Mouse (Mus musculus): ENCODE results near the gene Cldn12.

The Cldn12 gene

DNA sequence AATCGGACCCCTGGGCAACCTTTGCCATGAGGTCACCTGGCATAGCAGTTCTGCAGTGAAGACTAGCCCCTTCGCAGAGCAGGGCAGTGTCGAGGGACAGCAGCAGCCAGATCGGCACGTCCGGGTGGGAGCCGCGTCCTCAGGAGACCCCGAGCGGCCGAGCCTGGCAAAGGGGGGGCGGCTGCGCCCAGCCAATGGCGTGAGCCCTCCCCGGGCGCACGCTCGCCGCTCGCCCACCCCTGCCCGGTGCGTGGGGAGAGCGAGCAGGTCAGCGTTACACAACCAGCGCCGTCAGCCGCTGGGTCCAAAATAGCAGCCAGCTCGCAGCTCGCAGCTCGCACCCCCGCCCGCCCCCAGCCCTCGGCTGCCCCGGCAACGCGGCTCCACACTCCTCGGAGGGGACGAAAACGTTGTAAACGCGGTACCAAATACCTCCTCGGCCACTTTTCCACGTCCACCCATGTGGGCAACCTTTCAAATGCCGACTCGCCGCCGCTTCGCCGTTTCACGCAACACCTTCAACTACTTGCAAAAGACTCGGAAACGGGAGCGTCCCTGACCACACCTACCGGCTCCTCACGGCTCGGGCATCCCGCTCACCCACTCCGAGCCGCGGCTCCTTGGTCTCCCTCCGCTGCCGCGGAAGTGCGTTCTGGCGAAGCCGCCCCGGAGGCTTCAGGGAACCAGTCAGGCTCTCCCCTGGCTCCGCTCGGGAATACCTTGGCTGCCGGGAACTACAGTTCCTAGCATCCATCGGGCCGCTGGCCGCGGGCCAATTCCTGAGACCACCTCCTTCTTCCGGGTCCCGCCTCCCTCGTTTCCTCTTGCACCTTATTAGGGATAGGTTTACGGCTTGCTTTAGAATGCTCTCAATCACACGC is at the start of gene Cldn12:
Gene Cldn12, minus strand, starts transcription at position 763 of the 881 bp plus-strand sequence.
- DNase-seq = peak; percentile 66

DNA sequence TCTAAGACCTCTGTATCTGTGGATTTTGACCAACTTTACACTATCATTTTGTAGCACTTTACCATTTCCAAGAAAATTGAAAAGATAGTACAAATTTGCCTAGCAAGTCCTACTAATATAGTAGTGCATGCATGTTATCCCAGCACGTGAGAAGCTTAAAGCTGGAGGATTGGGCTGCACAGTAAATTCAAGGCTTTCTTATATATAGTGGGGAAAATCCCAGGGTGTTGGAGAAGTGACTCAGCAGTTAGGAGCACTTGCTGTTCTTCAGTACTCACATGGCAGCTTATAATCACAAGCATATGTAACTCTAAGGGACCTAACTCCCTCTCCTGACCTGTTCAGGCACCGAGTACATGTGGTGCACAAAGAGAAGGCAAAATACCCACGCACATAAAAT is 47.7 kb upstream of the Cldn12 start:
- no peak for DNase-seq

DNA sequence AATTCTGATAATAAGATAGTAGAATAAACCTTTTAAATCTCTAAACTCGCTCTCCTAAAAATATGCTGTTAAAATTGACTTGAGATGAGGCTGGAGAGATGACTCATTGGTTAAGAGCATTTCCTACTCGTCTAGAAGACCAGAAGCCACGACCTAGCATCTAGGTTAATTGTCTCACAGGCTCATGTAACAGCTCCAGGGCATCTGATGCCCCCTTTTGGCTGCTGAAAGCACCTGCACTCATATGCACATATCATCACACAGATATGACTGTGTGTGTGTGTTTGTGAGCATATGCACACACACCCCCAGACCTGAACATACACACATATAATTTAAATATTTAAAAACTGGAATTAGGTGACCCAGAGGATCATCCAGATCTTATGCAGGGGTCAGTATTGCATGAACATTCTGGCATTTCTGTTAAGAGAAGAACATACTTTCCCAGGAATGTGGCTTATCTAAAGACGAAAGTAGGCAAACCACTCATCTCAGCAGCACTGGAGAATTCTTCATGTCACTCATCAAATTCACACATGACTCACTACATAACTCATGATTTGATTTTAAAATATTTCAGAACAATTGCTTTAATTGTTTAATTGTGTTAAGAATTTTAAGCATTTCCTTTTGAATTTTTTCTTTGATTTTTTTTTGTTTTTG is 46.4 kb upstream of the Cldn12 start:
- DNase-seq = no peak

- DNase-seq = no peak
Measured at GRCm38 (mm10) chr5:5559798-5560197, 45.0 kb upstream of the Cldn12 start.

DNA sequence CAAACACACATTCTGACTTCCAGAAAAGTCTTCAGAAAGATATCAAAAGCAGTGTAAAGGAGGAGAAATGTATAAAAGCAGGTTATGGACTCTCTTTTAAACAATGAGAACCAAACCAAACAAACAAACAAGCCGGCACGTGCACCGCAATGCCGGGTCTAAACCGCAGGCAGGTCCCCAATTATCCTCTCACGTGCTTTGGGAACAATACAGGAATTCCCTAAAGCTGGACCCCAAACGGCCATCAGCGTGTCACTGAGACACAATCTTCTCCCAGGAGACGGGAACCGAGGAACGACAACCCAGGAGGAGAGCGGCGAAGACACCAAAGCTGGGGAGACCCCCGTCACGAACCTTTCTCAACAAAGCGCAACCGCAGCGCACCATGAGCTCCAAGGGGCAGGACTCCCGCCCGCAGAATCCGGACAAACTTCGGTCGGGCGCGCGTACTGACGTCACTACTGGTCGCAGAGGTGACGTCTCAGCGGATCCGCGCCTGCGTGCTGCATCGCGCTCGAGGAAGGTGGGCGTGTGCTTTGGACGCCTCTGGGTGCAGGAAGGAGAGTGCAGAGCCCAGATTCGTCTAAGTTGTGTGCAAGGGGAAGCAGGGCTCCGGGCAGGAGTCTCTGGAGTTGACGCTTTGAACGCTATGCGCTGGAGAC is 44.5 kb upstream of the Cldn12 start, which contains the start of gene Gtpbp10:
Gene Gtpbp10, minus strand, starts transcription at position 460 of the 662 bp plus-strand sequence.
- peak; percentile 94 for DNase-seq

DNA sequence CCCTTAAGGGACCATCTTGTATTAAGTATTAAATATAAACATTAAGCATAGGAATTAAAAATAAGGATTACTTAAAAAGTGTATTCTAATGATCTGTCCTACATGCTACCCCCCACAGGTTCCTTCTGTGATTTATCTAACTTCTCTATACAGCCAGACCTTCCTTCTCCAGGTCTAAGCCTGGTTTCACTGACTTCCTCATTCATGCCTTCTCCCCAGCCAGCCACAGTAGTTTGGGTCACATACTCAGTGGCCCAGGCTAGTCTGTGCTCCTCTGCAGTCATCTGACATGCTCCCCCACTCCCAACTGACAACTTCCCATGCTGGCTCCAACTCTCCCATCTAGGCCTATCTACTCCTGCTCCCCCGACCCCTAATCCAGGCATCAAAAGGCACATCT is 36.4 kb upstream of the Cldn12 start:
- DNase-seq = no peak

GRCm38 (mm10) chr5:5540385-5540784 is 25.6 kb upstream of the Cldn12 start:
- DNase-seq = no peak

- no peak for DNase-seq
Measured at GRCm38 (mm10) chr5:5539771-5540170, 25.0 kb upstream of the Cldn12 start.

DNA sequence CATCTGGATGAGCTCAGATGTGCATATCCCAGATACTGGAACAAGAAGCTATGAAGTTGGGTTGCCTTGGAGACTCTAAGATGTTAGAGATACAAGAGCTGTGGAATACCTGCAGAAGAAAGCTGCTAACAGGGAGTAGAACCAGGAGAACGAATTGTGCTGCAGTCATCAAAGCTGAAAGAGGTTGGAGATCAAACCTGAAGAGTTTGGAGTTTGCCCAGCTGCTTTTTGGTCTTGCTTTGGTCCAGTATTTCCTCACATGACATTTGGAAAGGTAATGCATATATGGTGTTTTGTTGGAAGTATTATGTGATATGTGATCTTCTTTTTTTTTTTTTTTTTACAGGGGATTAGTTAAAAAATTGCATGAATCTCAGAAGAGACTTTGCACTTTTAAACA is 21.4 kb upstream of the Cldn12 start:
- no peak for DNase-seq

GRCm38 (mm10) chr5:5533656-5534420 is 19.1 kb upstream of the Cldn12 start:
- DNase-seq = no peak

DNA sequence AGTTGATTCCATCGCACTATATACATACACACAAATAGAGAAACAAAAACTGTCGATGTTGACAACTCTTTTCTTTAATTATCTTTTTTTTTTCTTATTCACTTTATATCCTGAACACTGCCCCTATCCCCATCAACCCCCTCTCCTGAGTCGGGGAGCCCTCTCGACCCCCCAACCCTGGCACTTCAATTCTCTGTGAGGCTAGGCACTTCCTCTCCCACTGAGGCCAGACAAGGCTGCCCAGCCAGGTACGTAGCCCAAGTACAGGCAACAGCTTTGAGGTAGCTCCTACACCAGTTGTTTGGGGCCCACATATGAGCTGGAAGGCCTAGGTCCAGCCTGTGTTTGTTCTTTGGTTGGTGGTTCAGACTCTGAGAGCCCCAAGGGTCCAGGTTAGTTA is 653 bp upstream of the Cldn12 start:
- no peak for DNase-seq

DNA sequence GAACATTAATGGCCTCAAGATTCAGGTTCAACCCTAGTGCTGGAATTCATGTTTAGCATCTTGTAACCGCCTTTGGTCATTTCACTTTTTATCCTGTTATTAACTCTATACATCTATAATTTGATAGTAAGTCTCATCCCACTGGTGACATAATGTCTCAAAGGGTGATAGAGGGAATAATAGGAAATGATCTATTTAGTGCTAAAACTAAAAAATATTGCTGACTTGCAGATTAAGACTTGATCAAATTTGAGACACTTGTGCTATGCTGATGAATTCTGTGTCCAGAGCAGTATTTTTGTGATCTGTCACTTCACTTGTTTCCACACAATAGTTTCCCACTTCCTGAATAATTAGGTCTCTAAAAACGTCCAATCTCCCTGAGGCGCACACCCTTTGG is 3.4 kb downstream of the Cldn12 start:
- no peak for DNase-seq

DNA sequence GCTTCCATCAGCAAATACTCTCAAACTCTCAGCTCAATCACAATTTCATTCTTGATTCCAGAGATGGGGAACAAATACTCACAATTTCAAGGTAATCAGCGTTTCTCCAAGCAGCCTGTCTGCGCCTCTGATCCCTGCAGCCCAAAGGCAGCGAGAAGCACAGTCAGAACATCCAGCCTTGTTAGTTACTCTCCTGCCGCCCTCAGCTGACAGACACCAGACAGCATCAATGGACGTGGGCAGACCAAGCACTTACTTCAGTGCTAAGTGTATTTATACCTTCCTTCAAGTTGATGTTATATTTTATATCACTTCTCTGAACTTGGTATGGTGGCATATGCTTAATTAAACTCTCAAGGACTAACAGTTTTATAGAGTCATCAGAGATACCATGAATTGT is 3.8 kb downstream of the Cldn12 start:
- no peak for DNase-seq

- DNase-seq = no peak
Measured at GRCm38 (mm10) chr5:5510304-5510887, 4.4 kb downstream of the Cldn12 start.

DNA sequence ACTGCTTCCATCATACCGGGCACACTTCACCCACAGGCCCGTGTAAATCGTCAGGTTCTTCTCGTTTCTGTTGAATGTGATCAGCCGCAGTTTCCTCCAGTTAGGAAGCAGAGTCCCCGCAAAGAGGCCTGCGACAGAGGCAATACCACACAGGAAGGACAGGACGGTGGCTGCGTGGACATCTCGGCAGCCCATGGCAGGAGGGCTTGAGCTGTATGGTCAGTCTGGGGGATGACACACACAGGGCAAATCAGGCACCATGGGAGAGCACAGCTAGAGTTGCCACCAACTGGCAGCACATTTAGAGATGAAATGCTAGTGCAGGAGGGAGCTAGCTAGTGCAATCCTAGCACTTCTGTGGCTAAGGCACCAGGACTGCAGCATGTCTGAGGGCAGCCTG is 6.5 kb downstream of the Cldn12 start:
- no peak for DNase-seq

DNA sequence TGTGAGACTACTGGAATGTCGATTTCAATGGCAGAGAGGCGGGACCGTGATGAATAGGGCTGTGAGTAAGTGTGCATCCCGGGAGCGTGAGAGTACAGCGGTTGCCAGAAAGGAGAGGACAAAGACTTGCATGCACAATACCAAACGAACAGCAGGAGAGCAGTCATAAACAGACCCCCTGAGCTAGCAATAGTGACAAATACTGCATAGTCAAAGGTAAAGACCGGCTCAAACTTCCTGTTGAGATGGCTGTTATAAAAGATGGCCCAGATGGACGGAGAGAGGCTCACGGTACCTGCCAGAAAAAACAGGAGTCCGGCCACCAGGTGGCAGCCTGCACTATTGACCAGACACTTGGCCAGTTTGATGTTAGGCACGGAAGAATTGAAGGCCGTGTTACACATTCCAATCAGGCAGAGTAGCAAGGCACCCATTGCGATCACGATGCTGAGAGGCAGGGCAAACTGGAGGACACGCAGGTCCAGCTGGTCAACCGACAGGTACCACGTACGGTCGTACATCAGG is 7.0 kb downstream of the Cldn12 start:
- peak; percentile 47 for DNase-seq

DNA sequence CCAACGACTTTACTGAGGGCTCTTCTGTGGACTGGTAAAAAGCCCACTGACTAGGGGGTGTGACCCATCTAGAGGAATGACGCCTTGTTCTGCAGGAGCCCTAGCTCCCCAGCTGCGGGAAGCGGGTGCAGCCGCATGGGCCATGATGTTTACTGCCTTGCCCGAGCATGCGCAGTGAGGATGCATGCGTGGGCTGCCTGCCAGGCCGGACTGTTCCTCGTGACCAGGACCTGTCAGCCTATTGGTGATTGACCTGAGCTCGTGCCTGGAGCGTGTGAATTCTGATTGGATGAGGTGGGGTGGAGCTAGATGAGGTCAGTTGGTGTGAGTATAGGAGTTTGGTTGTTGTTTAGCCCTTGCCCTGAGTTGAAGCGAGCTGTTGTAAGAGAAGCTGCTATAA is 10.3 kb downstream of the Cldn12 start:
- no peak for DNase-seq

GRCm38 (mm10) chr5:5503381-5503780 is 11.4 kb downstream of the Cldn12 start:
- DNase-seq = no peak

- no peak for DNase-seq
Measured at GRCm38 (mm10) chr5:5501583-5501982, 13.2 kb downstream of the Cldn12 start.

- DNase-seq = no peak
Measured at GRCm38 (mm10) chr5:5496393-5496792, 18.4 kb downstream of the Cldn12 start.

DNA sequence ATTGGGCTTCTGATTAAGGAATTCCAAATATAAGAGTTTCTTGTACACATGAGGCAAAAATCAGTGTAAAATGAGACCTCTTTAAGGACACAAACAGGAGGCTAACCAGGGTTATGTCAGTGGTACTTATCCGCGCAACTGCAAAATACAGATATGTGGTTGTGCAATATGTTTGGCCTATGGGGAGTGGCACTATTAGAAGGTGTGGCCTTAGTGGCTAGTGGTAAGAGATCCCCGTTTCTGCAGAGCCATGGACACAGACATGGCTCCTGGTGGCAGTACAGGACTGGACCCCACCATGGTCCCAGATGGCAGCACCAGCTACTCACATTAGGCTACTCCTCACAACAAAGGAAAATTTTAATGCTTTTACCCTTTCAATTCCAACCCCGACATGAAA is 19.7 kb downstream of the Cldn12 start:
- no peak for DNase-seq
